Mouse (Mus musculus): ENCODE results near the gene Ankrd63. TPM values are rescaled to one million over a fixed set of nuclear protein-coding genes. Genes with fewer than 3 reads are reported as not detected.

The Ankrd63 gene
- polyA plus RNA-seq, 1 experiment from 2014 or later: 0.04 TPM

- H3K9me3 ChIP-seq: no peaks in the 10 kb centered on the region
- peaks cover 8% of the 10 kb centered on the region; the same call in 1 of the 2 replicates for H3K4me1 ChIP-seq (replicated peaks)
- 84% methylated on average over 15 of the region's 15 CpGs for WGBS
- H3K9ac ChIP-seq (replicated peaks): no peak overlapping the region
- no peaks in the 10 kb centered on the region for H3K36me3 ChIP-seq
- no peak overlapping the region for H3K4me3 ChIP-seq (replicated peaks)
- H3K27ac ChIP-seq: no peak overlapping the region
- H3K27me3 ChIP-seq: peaks cover 18% of the 10 kb centered on the region
- ATAC-seq: no peak
- H3K4me2 ChIP-seq (replicated peaks): no peak overlapping the region
Measured at GRCm38 (mm10) chr2:118723693-118724486, 20.1 kb upstream of the Ankrd63 start.

DNA sequence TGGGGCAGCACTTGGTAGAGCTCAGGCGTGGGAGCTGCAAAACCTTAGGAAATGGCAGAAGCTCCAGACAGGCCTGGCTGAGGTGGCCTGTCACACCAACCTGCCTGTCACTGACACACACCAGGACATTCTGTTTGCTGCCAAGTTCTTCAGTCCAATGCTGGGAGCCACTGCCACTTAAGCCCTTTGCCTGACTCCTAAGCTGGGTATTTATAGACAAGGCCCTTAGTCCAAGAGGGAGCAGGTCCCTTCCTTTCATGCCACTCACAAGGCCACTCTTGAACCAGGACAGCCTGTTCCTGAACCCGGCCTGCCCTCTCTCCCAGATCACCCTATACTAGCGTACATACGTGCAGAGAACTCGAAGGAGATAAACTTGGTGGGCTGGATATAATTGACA, 12.9 kb upstream of the Ankrd63 start:
- Histone ChIP-seq H3K27ac (no peak overlapping the region), H3K4me1 (replicated peaks) (peaks cover 13% of the 10 kb centered on the region), H3K36me3 (no peaks in the 10 kb centered on the region), H3K9me3 (no peaks in the 10 kb centered on the region), H3K9ac (replicated peaks) (no peak overlapping the region), H3K4me3 (replicated peaks) (no peak overlapping the region), H3K4me2 (replicated peaks) (no peak overlapping the region), H3K27me3 (peaks cover 23% of the 10 kb centered on the region)
- no peak for ATAC-seq
- WGBS: 88% methylated on average over 5 of the region's 5 CpGs

DNA sequence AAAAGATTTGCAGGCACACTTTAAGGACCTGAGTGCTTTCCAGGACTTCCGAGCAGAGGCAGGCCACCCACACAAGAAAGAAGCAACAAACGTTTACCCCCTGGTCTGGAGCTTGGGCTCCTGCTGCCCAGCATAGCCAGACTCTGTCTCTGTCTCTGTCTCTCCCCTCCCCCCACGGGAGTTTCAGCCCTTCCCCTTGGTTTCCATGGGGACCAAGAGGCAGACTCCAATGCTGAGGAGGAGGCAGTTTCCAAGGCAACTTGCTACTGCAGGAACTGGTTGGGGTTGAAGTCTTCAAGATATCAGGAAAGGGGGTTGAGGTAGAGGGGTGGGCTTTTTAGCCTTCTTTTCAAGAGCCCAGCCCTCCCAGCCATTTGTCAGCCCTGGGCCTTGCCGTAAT, 10.5 kb upstream of the Ankrd63 start:
- Histone ChIP-seq H3K9ac (replicated peaks) (no peak overlapping the region), H3K4me2 (replicated peaks) (no peak overlapping the region), H3K4me1 (replicated peaks) (peaks cover 24% of the 10 kb centered on the region), H3K27ac (no peak overlapping the region), H3K27me3 (peaks cover 46% of the 10 kb centered on the region), H3K9me3 (no peaks in the 10 kb centered on the region), H3K4me3 (replicated peaks) (no peak overlapping the region), H3K36me3 (no peaks in the 10 kb centered on the region)
- peak; percentile 35; the same call in 1 of the 2 replicates for ATAC-seq
- WGBS: 14% methylated on average over 4 of the region's 4 CpGs

GRCm38 (mm10) chr2:118713631-118714030, 9.9 kb upstream of the Ankrd63 start:
- Histone ChIP-seq H3K4me1 (replicated peaks) (peaks cover 24% of the 10 kb centered on the region), H3K4me3 (replicated peaks) (no peak overlapping the region), H3K27ac (no peak overlapping the region), H3K9me3 (no peaks in the 10 kb centered on the region), H3K4me2 (replicated peaks) (no peak overlapping the region), H3K9ac (replicated peaks) (no peak overlapping the region), H3K27me3 (peaks cover 50% of the 10 kb centered on the region), H3K36me3 (no peaks in the 10 kb centered on the region)
- no peak for ATAC-seq
- WGBS: 91% methylated on average over 6 of the region's 6 CpGs

DNA sequence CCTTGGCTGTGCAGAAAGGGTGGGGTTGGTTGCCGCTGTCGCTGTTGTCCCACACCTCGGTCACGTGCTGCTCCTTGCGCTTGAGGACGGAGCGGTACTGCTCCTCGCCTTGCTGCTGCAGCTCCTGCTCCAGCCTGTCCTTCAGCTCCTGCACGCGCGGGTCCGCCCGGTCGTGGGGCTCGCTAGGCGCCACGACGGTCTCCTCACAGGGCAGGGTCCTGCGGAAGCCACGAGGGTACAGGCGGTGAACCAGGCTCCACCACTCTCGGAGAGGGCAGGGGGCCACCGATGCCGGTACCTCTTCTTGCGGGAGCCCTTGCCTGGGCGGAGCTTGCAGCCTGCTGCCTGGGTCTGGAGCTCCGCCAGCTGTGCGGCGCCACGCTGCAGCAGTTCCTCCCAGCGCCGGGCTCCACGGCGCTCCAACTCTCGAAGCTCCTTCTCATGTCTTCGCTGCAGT, 7.3 kb upstream of the Ankrd63 start:
- Histone ChIP-seq H3K36me3 (no peaks in the 10 kb centered on the region), H3K4me1 (replicated peaks) (peaks cover 33% of the 10 kb centered on the region), H3K4me3 (replicated peaks) (peak overlapping the region; percentile 46), H3K27me3 (peaks cover 75% of the 10 kb centered on the region), H3K27ac (no peak overlapping the region), H3K4me2 (replicated peaks) (peak overlapping the region; percentile 82), H3K9ac (replicated peaks) (peak overlapping the region; percentile 60), H3K9me3 (no peaks in the 10 kb centered on the region)
- WGBS: under 1% methylated on average over 36 of the region's 36 CpGs
- peak; percentile 79 for ATAC-seq

DNA sequence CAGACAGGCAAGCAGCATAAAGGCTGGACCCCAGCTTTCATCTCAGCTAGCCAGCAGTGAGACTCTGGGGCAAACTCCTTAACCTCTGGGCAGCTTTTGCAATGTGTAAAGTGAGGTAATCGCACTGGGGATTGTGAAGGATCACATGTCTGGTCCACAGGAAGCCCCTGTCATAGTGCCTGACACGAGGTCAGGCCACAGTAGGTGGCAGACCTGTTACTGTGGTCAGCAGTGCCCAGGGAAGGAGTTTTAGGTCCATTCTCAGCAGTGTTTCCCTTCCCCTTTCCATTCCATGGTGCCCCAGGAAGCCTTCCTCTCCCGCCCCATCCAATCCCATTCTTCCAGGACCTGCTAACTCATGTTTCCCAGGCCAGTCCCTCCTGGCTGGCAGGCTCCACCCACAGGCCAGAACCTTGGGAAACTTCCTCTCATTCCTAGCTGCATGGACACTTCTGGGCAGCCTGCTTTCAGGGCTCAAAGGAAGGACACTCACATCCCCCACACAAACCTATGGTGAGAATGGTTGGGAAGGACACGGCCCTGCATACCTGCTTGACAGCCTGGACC, 6.0 kb upstream of the Ankrd63 start:
- Histone ChIP-seq H3K9ac (replicated peaks) (no peak overlapping the region), H3K4me1 (replicated peaks) (peaks cover 29% of the 10 kb centered on the region), H3K4me3 (replicated peaks) (no peak overlapping the region), H3K36me3 (no peaks in the 10 kb centered on the region), H3K27me3 (peaks cover 89% of the 10 kb centered on the region), H3K4me2 (replicated peaks) (no peak overlapping the region), H3K27ac (no peak overlapping the region), H3K9me3 (no peaks in the 10 kb centered on the region)
- no peak for ATAC-seq
- 38% methylated on average over 4 of the region's 4 CpGs for WGBS

- H3K9ac ChIP-seq (replicated peaks): no peak overlapping the region
- WGBS: 78% methylated on average over 4 of the region's 4 CpGs
- no peaks in the 10 kb centered on the region for H3K36me3 ChIP-seq
- H3K27ac ChIP-seq: no peak overlapping the region
- H3K4me1 ChIP-seq (replicated peaks): peaks cover 31% of the 10 kb centered on the region
- no peak overlapping the region for H3K4me3 ChIP-seq (replicated peaks)
- no peak overlapping the region for H3K4me2 ChIP-seq (replicated peaks)
- no peak for ATAC-seq
- H3K27me3 ChIP-seq: peaks cover 99% of the 10 kb centered on the region
- H3K9me3 ChIP-seq: no peaks in the 10 kb centered on the region
Measured at GRCm38 (mm10) chr2:118708472-118708871, 4.7 kb upstream of the Ankrd63 start.

DNA sequence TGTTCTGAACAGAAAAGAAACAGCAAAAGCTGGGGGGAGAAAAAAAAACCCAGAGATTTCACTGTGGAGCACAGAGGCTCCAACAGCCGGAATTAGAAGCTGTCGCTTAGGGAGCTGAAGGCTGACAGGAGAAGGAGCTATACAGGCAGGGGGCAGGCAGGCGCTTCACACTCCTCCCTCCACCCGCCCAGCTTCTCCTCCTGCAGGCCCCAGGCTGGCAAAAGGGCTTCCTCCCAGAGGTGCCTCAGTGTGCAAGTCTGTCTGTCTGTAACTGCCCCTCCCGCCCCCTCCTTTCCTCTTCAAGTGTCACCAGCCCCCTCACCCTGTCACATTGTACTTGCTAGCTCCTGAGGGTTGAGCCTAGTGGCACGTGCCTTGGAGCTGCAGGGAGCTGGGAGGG, 2.7 kb upstream of the Ankrd63 start:
- Histone ChIP-seq H3K4me3 (replicated peaks) (no peak overlapping the region), H3K27ac (no peak overlapping the region), H3K4me1 (replicated peaks) (peaks cover 43% of the 10 kb centered on the region), H3K27me3 (peaks cover 99% of the 10 kb centered on the region), H3K9me3 (no peaks in the 10 kb centered on the region), H3K4me2 (replicated peaks) (no peak overlapping the region), H3K9ac (replicated peaks) (0 out of 2 replicates have a peak overlapping the region, but pooled peaks have one; percentile 5), H3K36me3 (no peaks in the 10 kb centered on the region)
- 4% methylated on average over 6 of the region's 6 CpGs for WGBS
- ATAC-seq: no peak

- Histone ChIP-seq H3K4me1 (replicated peaks) (peaks cover 48% of the 10 kb centered on the region), H3K36me3 (no peaks in the 10 kb centered on the region), H3K9me3 (no peaks in the 10 kb centered on the region), H3K4me2 (replicated peaks) (peak overlapping the region; percentile 69), H3K9ac (replicated peaks) (peak overlapping the region; percentile 39), H3K27me3 (peaks cover 95% of the 10 kb centered on the region), H3K4me3 (replicated peaks) (peak overlapping the region; percentile 44), H3K27ac (no peak overlapping the region)
- ATAC-seq: peak; percentile 37
- under 1% methylated on average over 80 of the region's 93 CpGs for WGBS
Measured at GRCm38 (mm10) chr2:118702883-118703761, 641 bp downstream of the Ankrd63 start.

GRCm38 (mm10) chr2:118701971-118702882, 1.5 kb downstream of the Ankrd63 start:
- no peaks in the 10 kb centered on the region for H3K9me3 ChIP-seq
- peaks cover 48% of the 10 kb centered on the region for H3K4me1 ChIP-seq (replicated peaks)
- peak overlapping the region; percentile 69 for H3K4me2 ChIP-seq (replicated peaks)
- H3K27me3 ChIP-seq: peaks cover 95% of the 10 kb centered on the region
- no peak overlapping the region for H3K27ac ChIP-seq
- H3K9ac ChIP-seq (replicated peaks): peak overlapping the region; percentile 39; the same call in 1 of the 2 replicates
- WGBS: 3% methylated on average over 48 of the region's 51 CpGs
- H3K4me3 ChIP-seq (replicated peaks): peak overlapping the region; percentile 44
- no peaks in the 10 kb centered on the region for H3K36me3 ChIP-seq
- 0 out of 2 replicates have a peak, but pooled peaks have one; percentile 7 for ATAC-seq

DNA sequence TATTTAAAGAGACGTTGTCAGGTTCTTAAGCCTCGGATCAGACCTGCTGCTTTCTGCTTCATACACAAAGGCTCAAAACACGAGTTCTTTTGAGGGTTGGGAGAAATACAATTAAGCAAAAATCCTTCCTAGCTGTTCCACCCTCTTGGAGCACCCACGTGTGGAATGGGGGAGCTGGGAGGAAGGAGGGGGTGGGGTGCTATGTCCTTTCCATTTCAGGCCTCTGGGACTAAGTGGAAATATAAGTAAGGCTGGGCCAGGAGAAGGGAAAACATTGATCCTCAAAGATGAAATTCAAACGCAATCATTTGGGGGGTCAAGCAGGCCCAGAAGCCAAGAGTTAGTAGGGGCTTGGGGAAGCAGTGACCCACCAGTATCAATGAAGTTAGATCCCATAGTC, 2.6 kb downstream of the Ankrd63 start:
- H3K4me3 ChIP-seq (replicated peaks): no peak overlapping the region
- H3K27ac ChIP-seq: no peak overlapping the region
- H3K4me2 ChIP-seq (replicated peaks): peak overlapping the region; percentile 48
- peaks cover 47% of the 10 kb centered on the region for H3K4me1 ChIP-seq (replicated peaks)
- no peak for ATAC-seq
- peaks cover 95% of the 10 kb centered on the region for H3K27me3 ChIP-seq
- H3K36me3 ChIP-seq: no peaks in the 10 kb centered on the region
- no peak overlapping the region for H3K9ac ChIP-seq (replicated peaks)
- H3K9me3 ChIP-seq: no peaks in the 10 kb centered on the region
- WGBS: 3% methylated on average over 5 of the region's 5 CpGs
